Mouse (Mus musculus) myocyte (in vitro differentiated cells): ENCODE measurements around the gene Msh5.

Experiments used
- E2F4 ChIP-seq: IDR thresholded peaks from one replicate; pipeline ENCODE4 v1.6.1; 2011; ENCODE audit warnings: mild to moderate bottlenecking, control low read depth, moderate library complexity; ENCODE audit not compliant: insufficient read depth
- MAX ChIP-seq: IDR thresholded peaks from one replicate; pipeline ENCODE4 v1.6.1; 2011; ENCODE audit warnings: low read depth, mild to moderate bottlenecking, control low read depth
- POLR2A ChIP-seq: IDR thresholded peaks from one replicate; pipeline ENCODE4 v1.6.1; 2011; ENCODE audit warnings: low read depth, mild to moderate bottlenecking, control low read depth, moderate library complexity; ENCODE audit not compliant: insufficient read length
- POLR2AphosphoS2 ChIP-seq: IDR thresholded peaks from one replicate; pipeline ENCODE4 v1.6.1; 2011; ENCODE audit warnings: low read depth, control low read depth; ENCODE audit not compliant: insufficient read length
- TCF12 ChIP-seq: IDR thresholded peaks from one replicate; pipeline ENCODE4 v1.6.1; 2011; ENCODE audit warnings: mild to moderate bottlenecking, control low read depth; ENCODE audit not compliant: poor library complexity, insufficient read depth, severe bottlenecking
- USF1 ChIP-seq: IDR thresholded peaks from one replicate; pipeline ENCODE4 v1.6.1; 2011; ENCODE audit warnings: low read depth, mild to moderate bottlenecking, control low read depth, moderate library complexity

- TF ChIP-seq MAX (no peak), TCF12 (no peak), E2F4 (no peak), USF1 (no peak), POLR2A (no peak), POLR2AphosphoS2 (no peak)
Measured at GRCm38 (mm10) chr17:35020551-35020950, 26.0 kb downstream of the Msh5 start.
